Mouse (Mus musculus) kidney, postnatal 14 days (tissue): ENCODE measurements around the gene Gadd45b.

Source experiments
- DNase-seq: peaks from one replicate; pipeline ENCODE4 v3.0.0; 2022; ENCODE audit warnings: mixed read lengths

Gene Gadd45b

GRCm38 (mm10) chr10:80936135-80936809, 6.4 kb downstream of the Gadd45b start:
- peak; percentile 84 for DNase-seq

GRCm38 (mm10) chr10:80936810-80937164, 6.9 kb downstream of the Gadd45b start:
- no peak for DNase-seq

- DNase-seq: peak; percentile 88
These were observed 7.8 kb downstream of the Gadd45b start for GRCm38 (mm10) chr10:80937646-80938045.

DNA sequence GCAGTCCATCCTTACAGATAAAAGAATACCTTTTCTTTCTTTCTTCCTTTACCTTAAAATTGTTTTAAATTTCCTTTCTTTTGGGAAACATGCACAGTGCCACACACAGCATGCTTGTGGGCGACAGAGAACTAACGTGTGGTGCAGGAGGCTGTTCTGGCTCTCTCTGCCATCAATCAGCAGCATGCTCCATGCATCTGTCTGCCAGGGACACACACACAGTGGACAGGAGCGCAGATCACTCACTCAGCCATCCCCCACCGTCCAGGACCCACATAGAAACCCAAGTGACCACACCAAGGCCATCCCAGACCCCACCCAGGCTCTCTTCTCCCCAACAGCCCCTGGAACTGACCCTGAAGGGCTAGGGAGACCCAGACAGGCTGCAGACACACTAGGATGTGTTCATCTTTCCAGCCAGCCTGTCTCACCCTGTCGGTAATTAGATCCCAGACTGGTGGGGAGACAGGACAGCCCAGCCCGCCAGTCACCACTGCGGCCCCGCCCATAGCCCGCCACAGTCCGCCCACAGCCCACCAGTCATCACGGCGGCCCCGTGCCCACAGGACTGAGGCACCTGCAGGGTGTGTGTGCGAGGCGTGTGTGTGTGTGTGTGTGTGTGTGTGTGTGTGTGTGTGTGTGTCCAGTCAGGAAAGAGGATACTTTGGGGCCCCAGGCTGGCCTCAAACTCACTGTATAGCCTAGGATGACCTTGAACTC, 9.1 kb downstream of the Gadd45b start:
- DNase-seq: no peak

DNA sequence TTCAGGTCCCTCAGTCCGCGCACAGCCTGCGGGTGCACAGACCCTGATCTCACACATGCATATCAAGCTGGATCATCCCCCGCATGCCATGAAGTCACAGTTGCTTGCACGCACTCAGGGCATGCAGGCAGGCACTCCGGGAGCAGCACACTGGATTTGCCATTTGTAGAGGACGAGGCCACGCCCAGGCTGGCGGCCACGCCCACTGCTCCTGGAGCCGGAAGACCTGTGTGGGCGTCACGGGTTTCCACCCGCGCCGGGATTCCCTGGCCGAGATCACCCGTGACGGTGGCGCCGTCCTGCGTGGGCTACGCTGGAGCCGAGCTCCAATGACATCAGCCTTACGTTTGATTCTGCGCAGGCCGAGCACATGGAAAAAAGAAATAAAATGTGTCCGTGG, 9.8 kb downstream of the Gadd45b start:
- peak; percentile 92 for DNase-seq

DNA sequence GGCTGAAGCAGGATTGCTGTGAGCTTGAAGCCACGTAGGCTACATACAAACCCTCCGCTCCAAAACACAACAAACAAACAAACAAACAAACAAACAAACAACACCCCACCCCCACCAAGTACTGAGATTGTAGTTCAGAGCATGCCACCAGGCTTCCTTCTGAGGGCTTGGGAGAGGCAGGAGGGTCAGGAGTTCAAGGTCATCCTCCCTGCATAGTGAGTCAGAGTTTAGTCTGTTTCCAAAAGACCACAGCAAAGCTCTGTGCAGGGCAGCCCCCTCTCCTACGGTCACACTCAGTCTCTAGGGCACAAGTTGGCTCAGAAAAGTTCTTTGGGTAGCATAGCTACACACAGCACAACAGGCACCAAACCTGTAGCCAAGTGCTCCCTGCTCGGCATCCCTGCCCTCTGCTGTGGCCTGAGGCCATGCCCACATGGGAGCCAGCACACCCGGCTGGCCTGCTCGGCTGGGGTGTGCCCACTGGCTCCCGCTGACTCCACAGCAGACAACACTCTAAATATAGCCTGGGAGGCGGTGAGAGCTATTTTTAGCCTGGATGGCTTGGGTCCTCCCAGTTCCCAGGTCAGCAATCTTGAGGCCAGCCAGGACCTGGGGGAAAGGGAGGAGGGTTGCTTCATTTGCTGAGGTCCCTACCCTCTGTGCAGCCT, 10.6 kb downstream of the Gadd45b start:
- peak; percentile 85 for DNase-seq

- DNase-seq: no peak
These were observed 11.1 kb downstream of the Gadd45b start for GRCm38 (mm10) chr10:80940988-80941347.

- DNase-seq: no peak
These were observed 13.0 kb downstream of the Gadd45b start for GRCm38 (mm10) chr10:80942919-80943318.

DNA sequence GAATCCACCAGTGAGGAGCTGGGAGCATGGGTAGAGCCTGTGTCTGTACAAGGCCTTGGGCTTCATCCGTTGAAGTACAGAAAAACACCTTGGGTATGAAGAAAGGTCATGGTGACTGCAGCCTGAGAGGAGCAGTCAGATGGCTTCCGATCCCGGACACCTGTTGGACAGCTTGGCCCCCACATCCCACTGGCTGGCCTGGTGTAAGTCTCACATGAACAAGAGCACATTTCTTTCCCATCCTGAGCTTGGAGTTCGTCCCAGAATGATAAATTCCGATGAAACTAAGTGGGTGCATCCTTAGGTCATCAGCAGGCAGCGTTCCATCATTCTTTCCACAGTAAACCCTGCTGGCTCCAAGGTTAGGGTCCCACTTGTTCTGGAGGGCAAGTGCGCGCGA, 13.8 kb downstream of the Gadd45b start:
- DNase-seq: no peak

DNA sequence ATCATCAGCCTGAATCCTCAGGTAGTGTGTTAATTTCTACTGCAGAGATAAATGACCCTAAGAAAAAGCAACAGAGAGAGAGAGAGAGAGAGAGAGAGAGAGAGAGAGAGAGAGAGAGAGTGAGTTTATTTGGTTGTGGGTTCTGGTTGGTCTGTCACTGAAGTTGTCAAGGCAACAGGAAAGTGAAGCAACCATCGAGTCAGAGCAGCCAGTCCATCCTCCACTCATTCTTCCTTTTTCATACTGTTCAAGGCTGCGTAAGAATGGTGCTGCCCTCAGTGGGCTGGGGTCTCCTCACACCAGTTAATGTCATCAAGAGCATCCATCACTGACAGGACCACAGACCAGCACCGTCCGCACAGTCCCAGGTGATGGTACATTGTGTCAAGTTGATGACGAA, 14.4 kb downstream of the Gadd45b start:
- no peak for DNase-seq

DNA sequence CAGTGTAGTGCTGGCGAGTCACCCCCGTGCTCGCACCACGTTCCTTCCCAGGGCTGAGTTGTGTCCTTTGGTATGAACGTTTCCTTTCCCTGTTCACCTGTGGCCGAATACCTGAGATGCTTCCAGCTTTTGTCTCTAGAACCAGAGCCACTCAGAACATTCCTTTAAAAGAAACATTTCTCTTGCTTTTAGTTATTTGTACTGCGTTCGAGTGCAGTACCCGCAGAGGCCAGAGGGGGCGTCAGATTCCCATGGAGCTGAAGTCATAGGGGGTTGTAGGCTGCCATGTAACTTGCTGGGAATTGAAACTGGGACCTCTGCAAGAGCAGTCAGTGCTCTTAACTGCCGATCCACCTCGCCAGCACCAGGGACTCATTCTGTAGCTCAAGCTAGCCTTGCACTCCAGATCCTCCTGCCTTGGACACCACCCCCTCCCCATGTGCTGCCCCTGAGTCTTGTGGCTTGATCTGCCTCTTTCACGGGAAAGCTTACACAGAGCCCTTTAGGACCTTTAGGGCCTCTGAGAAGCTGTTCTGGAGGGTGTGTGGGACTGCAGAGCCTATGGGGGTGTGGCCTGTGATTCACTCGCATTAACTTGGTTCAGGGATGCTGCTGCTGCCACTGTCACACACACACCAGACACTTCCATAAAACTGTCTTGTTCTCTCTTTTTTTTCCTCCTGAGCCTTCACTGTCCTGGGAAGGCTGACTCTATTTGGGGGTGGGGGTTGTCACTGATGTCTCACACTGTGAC, 17.0 kb downstream of the Gadd45b start:
- no peak for DNase-seq

GRCm38 (mm10) chr10:80947802-80948201, 17.9 kb downstream of the Gadd45b start:
- DNase-seq: peak; percentile 84

DNA sequence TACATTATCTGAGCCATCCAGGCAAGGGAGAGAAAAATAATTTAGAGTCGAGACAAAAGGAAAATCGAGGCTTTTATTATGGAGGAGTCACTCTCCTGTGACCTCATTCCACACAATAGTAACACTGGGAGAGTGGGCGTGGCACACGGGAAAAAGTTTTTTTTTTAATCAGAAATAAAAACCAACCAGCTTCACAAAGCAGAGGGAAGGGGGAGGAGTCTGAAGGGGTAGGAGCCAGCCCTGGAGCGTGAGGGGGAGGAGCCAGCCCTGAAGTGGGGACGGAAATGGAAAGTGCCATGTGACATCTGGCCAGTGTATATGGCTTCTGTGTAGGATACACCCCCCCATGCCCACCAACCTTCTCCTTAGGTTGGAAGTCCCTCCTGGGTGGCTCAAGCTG, 18.7 kb downstream of the Gadd45b start:
- no peak for DNase-seq

DNA sequence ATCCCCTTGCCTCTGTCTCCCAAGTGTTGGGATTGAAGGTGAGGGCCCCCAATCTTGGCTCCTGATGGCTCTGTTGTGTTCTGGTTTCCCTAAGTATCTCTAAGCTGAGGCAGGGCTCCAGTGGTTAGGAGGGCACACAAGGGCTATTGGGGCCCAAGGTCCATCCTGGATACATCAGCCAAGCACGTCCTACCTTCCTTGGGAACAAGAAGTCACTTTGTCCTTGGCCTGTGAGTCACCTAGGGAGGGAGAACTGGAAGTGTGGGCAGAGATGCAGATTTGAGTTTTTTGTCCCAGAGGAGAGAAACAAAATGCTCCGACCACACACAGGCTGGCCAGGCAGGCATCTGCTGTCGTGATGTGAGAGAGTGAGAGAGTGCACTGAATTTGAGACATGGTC, 19.2 kb downstream of the Gadd45b start:
- DNase-seq: no peak

- DNase-seq: no peak
These were observed 20.4 kb downstream of the Gadd45b start for GRCm38 (mm10) chr10:80950314-80950713.

DNA sequence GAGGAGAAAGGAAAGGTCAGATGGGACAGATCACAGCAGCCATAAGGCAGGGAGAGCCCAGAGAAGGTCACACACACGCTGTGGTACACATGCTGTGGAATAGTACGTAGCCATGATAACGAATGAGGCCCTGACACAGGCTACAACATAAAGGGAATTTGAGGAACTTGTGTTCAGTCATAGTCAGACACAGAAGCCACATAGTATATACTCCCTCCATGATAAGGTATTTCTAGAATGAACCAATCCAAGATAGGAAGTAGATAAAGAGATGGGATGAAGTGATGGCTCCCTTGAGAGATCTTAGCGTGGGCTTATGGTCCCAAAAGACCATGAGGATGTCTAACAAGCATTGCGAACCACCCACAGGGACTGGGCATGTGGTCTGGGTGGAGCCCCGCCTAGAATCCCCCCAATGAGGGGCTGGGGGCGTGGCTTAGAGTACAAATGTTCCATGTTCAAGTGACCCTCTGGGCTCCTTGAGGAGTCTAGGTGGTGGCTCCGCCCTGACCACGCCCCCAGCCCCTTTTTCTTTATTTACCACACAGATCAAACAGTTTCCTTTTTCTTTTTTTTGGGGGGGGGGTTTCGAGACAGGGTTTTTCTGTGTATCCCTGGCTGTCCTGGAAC, 22.0 kb downstream of the Gadd45b start:
- no peak for DNase-seq

- DNase-seq: no peak
These were observed 22.6 kb downstream of the Gadd45b start for GRCm38 (mm10) chr10:80952449-80952848.

- no peak for DNase-seq
These were observed 24.5 kb downstream of the Gadd45b start for GRCm38 (mm10) chr10:80954415-80954814.

- no peak for DNase-seq
These were observed 25.0 kb downstream of the Gadd45b start for GRCm38 (mm10) chr10:80954843-80955242.

- peak; percentile 59 for DNase-seq
These were observed 25.7 kb downstream of the Gadd45b start for GRCm38 (mm10) chr10:80955536-80955935.

DNA sequence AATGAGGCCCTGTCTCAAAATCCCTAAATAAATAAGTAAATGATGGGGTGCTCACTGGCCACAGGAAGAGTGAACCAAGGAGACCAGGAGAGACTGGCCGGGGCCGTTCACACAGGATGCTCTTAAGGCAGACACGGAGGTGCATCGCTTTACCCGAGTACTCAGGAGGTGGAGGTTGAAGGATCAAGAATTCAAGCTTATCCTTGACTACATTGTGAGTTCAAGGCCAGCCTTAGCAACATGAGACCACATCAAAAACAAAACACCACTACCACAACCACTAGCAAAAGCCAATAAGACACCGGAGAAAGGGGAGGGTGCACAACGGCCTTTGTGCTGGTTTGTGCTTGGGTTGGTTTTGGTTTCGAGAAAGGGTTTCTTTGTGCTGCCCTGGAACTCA, 26.5 kb downstream of the Gadd45b start:
- no peak for DNase-seq

- DNase-seq: no peak
These were observed 27.0 kb downstream of the Gadd45b start for GRCm38 (mm10) chr10:80956901-80957300.

- no peak for DNase-seq
These were observed 27.9 kb downstream of the Gadd45b start for GRCm38 (mm10) chr10:80957791-80958190.
